Mouse (Mus musculus) R1 (cell line): ENCODE data around the gene Pqlc2.

ENCODE experiments used
- DNase-seq: peaks from one replicate; pipeline ENCODE4 v3.0.0-alpha.2; 2018; ENCODE audit warnings: low read depth, low spot score

Pqlc2 gene

DNA sequence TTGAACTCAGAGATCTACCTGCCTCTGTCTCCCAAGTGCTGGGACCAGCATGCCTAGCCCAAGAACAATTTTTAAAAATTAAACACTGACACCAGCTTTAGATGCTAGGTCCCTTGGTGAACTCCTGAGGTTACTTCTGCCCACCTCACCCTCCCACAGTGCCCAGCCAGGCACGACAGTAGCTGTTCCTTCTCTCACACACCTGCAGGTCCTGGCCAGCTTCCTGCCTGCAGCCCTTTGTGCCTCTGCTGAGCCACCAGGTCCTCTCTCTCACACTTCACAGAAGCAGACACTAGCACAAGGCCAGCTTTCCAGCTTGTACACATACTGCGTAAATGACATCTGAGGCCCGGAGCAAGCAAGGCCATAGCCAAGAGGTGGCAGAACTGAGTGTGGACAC lies 5.0 kb downstream of the Pqlc2 start:
- no peak for DNase-seq

GRCm38 (mm10) chr4:139302241-139302640 lies 8.3 kb downstream of the Pqlc2 start:
- peak; percentile 85 for DNase-seq

DNA sequence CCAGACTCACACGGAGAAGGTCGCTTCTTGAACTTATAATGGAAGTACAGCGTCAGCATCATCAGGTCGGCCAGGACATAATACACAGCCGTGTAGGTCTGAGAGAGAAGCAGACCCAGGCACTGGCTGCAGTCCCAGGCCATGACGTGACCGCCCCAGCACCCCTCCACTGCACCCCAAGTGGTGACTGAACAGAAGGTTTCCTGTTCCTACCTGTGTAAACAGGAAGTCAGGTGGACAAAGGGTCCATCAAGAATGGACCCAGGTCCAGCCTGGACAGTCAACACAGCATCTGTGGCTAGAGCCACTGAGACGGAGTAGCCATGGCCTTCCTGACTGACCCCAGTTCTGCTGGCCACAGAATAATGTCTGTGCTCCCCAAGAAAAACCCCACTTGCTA lies 8.7 kb downstream of the Pqlc2 start:
- no peak for DNase-seq

GRCm38 (mm10) chr4:139298671-139299366 lies 11.7 kb downstream of the Pqlc2 start:
- DNase-seq: no peak

DNA sequence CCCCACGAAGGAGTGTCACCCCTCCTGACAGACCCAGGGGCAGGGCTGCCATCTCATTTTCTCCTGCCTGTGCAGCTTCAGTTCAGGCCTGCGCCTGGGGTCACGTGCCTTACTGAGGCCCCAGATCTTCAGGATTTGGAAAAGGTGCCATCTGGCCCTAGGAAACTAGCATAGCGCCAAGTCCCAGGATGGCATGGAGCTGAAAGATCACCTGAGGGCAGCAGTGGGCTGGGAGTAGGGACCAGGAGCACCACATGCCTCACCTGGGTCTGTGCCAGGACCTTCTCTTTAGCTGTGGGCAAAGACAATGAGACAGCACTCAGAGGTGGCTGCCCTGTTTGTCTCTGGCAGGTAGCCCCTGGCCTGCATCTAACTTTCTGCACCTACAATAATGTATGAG lies 12.9 kb downstream of the Pqlc2 start:
- no peak for DNase-seq

- no peak for DNase-seq
Observed at GRCm38 (mm10) chr4:139292038-139292437, 18.5 kb downstream of the Pqlc2 start.

DNA sequence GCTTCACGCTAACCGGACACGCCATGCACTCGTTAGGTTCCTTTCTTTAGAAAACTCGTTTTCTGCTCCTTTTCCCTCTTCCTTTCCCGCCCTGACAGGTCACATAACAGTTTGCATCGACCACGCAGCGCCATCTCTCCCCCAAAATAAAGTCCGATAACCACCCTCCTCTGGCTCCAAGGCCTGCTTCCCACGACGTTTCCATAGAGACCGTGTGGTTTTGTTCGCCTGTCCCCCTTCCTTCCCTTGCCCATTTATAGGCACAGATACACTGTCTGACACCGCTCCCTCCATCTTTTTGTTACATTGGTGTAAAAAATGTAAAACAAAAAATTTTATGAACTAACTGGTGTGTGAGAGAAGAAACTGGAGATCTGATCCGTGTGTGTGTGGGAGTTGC lies 19.4 kb downstream of the Pqlc2 start:
- no peak for DNase-seq

DNA sequence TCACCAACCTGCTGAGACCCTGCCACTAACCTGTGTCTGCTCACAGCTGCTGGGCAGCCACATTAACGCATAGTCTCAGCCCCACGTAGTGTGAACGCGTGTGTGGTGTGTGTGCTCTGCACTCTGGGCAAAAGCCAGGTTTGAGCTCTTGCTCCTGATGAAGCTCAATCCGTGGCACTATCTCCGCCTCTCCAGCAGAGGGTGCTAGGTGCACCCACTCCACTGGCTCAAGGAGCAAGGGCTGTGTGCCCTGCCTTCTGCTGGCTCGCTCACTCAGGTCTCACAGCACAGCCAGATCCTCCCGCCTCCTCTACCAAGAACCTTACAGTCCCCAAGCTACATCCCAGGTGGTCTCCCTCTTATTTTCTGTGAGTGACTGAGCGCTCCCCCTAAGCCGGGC lies 21.5 kb downstream of the Pqlc2 start:
- DNase-seq: peak; percentile 77

DNA sequence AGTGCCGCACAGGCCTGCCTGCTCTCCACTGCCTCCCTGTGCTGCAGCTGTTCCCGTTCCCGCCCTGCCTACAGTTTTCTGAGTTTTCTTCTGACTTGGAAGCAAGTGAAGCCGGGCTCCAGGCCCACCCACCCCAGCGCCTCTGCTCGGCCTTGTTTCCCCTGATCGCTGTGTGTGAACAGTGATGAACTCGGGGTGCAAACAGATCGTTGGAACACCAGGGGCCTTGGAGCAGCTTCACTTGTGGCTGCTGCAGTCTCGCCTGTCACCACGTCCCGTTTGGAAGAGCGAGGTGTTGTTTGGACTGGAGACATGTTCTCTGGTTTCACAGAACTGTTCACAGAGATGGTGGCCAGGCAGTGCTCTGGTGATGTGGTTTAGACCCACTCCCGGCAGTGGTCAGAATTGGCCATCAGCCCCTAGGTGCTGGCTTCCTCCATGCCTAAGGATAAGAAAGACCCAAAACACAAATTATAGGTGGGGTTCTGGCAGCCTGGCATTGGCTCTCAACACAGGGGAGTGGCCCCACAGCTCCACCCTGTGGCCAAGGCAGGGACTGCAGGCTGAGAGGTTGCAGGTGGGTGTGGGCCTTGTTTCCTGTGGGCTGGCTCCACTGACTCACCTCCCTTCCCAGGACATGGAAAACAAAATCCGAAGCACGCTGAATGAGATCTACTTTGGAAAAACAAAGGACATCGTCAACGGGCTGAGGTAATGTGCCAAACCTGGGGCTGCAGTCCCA lies 23.2 kb downstream of the Pqlc2 start:
- peak; percentile 80 for DNase-seq

DNA sequence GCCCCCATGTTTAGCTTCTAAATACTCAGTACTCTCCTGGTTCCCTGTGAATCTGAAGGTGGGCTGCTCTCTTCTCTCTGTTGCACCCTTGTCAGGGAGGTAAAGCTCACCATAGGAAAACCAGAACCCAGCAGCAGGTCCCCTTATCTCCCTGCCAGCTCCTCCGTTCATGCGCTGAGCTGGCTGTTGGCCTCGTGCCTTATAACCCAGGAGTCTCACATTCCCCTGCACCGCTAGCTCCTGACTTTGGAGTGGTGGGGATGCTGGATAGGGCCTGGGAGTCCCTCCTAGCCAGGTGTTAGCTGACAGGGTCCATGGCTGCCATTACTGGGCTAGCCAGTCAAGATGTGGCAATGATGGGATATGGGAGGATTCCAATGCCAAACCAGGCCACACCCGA lies 24.3 kb downstream of the Pqlc2 start:
- DNase-seq: no peak

DNA sequence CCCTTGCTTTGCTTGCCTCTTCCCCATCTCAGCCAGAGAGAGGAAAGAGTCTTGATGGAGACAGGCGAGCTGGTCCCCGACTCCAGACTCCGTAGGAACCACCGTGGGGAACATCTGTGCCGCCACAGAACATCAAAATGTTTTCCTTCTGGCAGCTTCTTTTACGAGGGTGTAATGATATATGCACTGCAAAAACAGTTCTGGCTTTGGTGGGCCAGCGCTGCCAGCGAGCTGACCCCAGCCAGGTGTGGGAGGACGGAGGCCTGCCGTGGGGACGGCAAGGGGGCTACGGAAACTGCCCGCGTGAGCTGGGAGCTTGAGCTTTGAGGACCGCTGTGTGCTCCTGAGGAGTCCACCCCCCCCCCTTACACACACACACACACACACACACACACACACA lies 25.6 kb downstream of the Pqlc2 start:
- DNase-seq: no peak

- DNase-seq: no peak
Observed at GRCm38 (mm10) chr4:139282955-139283417, 27.5 kb downstream of the Pqlc2 start.

GRCm38 (mm10) chr4:139281791-139282345 lies 28.6 kb downstream of the Pqlc2 start:
- no peak for DNase-seq

- DNase-seq: no peak
Observed at GRCm38 (mm10) chr4:139280530-139280929, 30.0 kb downstream of the Pqlc2 start.

DNA sequence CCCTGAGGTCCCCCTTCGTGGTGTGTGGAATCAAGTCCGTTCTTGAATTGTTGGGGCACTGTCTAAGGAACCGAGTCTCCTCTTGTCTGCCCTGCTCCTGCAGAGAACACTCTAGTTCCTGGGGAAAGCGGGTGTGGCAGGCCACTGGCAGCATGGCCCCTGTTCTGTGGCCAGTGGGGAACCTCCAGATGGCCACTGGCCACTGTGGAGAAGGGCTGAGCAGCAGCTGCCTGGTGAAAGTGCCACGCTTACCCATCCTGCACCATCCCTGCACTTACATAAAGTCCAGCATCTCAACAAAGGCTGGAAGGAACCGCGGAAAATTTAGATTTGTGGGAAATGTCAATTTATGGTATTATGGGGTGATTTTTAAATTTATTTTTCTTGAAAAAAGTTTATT lies 34.1 kb downstream of the Pqlc2 start:
- no peak for DNase-seq

GRCm38 (mm10) chr4:139274573-139274972 lies 35.9 kb downstream of the Pqlc2 start:
- no peak for DNase-seq

DNA sequence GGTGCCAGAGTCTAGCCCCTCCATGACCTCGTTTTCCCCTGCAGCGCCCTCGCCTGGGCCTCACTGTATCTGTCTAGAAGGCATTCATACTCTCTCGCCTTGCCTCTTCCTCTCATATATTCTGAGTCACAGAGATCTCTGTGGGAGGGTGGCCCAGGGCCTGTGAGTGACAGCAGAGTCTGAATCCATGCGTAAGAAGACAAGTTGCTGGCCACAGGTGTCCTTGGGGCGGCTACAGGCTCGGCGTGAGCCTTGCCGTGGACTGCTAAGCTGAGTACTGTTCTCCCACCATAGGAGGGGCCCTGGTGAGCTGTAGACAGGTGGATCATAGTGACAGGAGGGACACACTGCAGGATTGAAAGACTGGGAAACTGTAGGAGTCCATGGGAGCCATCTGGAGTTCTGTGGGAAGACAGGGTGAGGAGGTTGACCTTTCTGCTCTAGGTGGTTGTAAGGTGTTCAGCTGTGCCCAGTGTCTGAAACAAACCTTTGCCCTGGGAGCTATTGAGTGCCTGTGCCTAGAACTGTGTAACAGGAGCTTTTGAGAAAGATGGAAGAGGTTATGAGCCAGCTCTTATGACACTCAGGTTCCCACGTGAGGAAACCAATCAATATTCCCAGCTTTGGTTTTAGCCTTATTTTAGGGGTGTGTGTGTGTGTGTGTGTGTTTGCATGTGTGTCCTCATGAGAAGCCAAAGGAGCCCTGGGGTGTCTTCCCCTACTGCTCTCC lies 37.4 kb downstream of the Pqlc2 start:
- DNase-seq: no peak

- DNase-seq: no peak
Observed at GRCm38 (mm10) chr4:139271562-139271961, 38.9 kb downstream of the Pqlc2 start.

DNA sequence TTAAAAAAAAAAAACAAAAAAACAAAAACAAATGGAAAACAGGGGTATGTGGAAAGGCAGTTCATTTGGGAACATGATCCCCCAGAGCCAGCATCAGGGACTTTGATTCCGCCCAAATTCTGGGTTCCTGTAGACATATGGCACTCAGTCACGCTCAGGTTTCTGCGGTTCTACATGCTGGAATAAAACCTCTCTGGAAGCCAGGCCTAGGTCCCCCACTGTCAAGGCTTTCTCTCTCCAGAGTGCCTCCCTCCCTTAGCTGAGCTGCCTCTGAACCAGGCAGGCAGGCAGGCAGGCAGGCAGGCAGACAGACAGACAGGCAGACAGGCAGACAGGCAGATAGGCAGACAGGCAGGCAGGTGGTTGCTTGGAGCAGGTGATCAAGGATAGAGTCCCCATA lies 40.3 kb downstream of the Pqlc2 start:
- no peak for DNase-seq

DNA sequence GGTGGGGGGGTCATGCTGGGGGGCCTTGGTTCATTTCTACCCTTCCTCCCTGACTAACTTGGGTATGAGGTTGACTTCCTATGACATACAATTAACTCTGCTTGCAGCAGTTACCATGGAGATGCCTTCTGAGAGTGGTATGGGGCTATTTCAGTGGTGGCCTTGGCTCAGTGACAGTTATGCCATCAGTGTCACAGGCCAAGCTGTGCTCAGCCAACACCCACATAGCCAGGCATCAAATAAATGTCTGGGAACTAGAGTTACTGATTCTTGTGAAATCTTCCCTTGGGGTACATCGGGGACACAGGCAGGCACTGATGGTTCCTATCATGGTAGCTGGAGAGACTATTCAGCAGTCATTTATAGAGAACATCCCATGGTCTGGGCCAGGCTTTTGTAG lies 42.3 kb downstream of the Pqlc2 start:
- DNase-seq: no peak

- DNase-seq: no peak
Observed at GRCm38 (mm10) chr4:139267335-139267734, 43.2 kb downstream of the Pqlc2 start.

- no peak for DNase-seq
Observed at GRCm38 (mm10) chr4:139266500-139266865, 44.0 kb downstream of the Pqlc2 start.
